Mouse (Mus musculus): Measurements from ENCODE around the gene Ankle1. TPM values are rescaled to one million over a fixed set of nuclear protein-coding genes. Genes with fewer than 3 reads are reported as not detected.

The Ankle1 gene
- polyA plus RNA-seq, 1 experiment from 2014 or later = 30.5 TPM

- DNase-seq (ENCODE audit: low spot score) (no peak), ATAC-seq (replicated peaks; ENCODE audit: low FRiP score, low TSS enrichment, low read depth) (no peak)
- H3K4me2 ChIP-seq (ENCODE audit: low read length) = no peak overlapping the region
- no peaks in the 10 kb centered on the region for H3K9me3 ChIP-seq (ENCODE audit: control insufficient read depth, low read length)
- peaks cover 4% of the 10 kb centered on the region; the same call in 1 of the 2 replicates for H3K4me1 ChIP-seq (replicated peaks; ENCODE audit: control insufficient read depth, insufficient read depth, low read length)
- H3K27ac ChIP-seq (ENCODE audit: low read depth) = no peak overlapping the region
- 90% methylated on average over 2 of the region's 2 CpGs for WGBS
- H3K4me3 ChIP-seq (ENCODE audit: low read depth, low read length) = no peak overlapping the region
- no peaks in the 10 kb centered on the region for H3K36me3 ChIP-seq (ENCODE audit: control insufficient read depth, insufficient read depth, low read length)
- no peak overlapping the region for H3K9ac ChIP-seq (ENCODE audit: low read length)
- H3K27me3 ChIP-seq (replicated peaks; ENCODE audit: control insufficient read depth, insufficient read depth, low read length) = no peaks in the 10 kb centered on the region
Measured at GRCm38 (mm10) chr8:71391696-71392095, 14.1 kb upstream of the Ankle1 start.

GRCm38 (mm10) chr8:71392391-71392790 lies 13.4 kb upstream of the Ankle1 start:
- Histone ChIP-seq H3K9me3 (ENCODE audit: control insufficient read depth, low read length) (no peaks in the 10 kb centered on the region), H3K4me1 (replicated peaks; ENCODE audit: control insufficient read depth, insufficient read depth, low read length) (peaks cover 6% of the 10 kb centered on the region), H3K4me3 (ENCODE audit: low read depth, low read length) (no peak overlapping the region), H3K4me2 (ENCODE audit: low read length) (no peak overlapping the region), H3K27ac (ENCODE audit: low read depth) (no peak overlapping the region), H3K36me3 (ENCODE audit: control insufficient read depth, insufficient read depth, low read length) (no peaks in the 10 kb centered on the region), H3K9ac (ENCODE audit: low read length) (no peak overlapping the region), H3K27me3 (replicated peaks; ENCODE audit: control insufficient read depth, insufficient read depth, low read length) (no peaks in the 10 kb centered on the region)
- ATAC-seq (replicated peaks; ENCODE audit: low FRiP score, low TSS enrichment, low read depth) (no peak), DNase-seq (ENCODE audit: low spot score) (no peak)
- 76% methylated on average over 5 of the region's 5 CpGs for WGBS

- no peak overlapping the region for H3K27ac ChIP-seq (ENCODE audit: low read depth)
- WGBS = 15% methylated on average over 3 of the region's 3 CpGs
- H3K27me3 ChIP-seq (replicated peaks; ENCODE audit: control insufficient read depth, insufficient read depth, low read length) = no peaks in the 10 kb centered on the region
- H3K4me1 ChIP-seq (replicated peaks; ENCODE audit: control insufficient read depth, insufficient read depth, low read length) = peaks cover 11% of the 10 kb centered on the region
- no peaks in the 10 kb centered on the region for H3K36me3 ChIP-seq (ENCODE audit: control insufficient read depth, insufficient read depth, low read length)
- H3K9ac ChIP-seq (ENCODE audit: low read length) = no peak overlapping the region
- H3K4me2 ChIP-seq (ENCODE audit: low read length) = peak overlapping the region; percentile 9
- DNase-seq (ENCODE audit: low spot score) (no peak), ATAC-seq (replicated peaks; ENCODE audit: low FRiP score, low TSS enrichment, low read depth) (no peak)
- no peaks in the 10 kb centered on the region for H3K9me3 ChIP-seq (ENCODE audit: control insufficient read depth, low read length)
- H3K4me3 ChIP-seq (ENCODE audit: low read depth, low read length) = no peak overlapping the region
Measured at GRCm38 (mm10) chr8:71392871-71393270, 12.9 kb upstream of the Ankle1 start.

GRCm38 (mm10) chr8:71394481-71394880 lies 11.3 kb upstream of the Ankle1 start:
- no peak overlapping the region for H3K4me2 ChIP-seq (ENCODE audit: low read length)
- H3K9me3 ChIP-seq (ENCODE audit: control insufficient read depth, low read length) = no peaks in the 10 kb centered on the region
- 80% methylated on average over 7 of the region's 7 CpGs for WGBS
- no peak overlapping the region for H3K9ac ChIP-seq (ENCODE audit: low read length)
- no peak overlapping the region for H3K4me3 ChIP-seq (ENCODE audit: low read depth, low read length)
- H3K27me3 ChIP-seq (replicated peaks; ENCODE audit: control insufficient read depth, insufficient read depth, low read length) = no peaks in the 10 kb centered on the region
- H3K4me1 ChIP-seq (replicated peaks; ENCODE audit: control insufficient read depth, insufficient read depth, low read length) = peaks cover 11% of the 10 kb centered on the region
- DNase-seq (ENCODE audit: low spot score) = no peak
- H3K36me3 ChIP-seq (ENCODE audit: control insufficient read depth, insufficient read depth, low read length) = peaks cover 12% of the 10 kb centered on the region
- H3K27ac ChIP-seq (ENCODE audit: low read depth) = no peak overlapping the region
- ATAC-seq (replicated peaks; ENCODE audit: low FRiP score, low TSS enrichment, low read depth) = no peak

- Histone ChIP-seq H3K27me3 (replicated peaks; ENCODE audit: control insufficient read depth, insufficient read depth, low read length) (no peaks in the 10 kb centered on the region), H3K9ac (ENCODE audit: low read length) (no peak overlapping the region), H3K36me3 (ENCODE audit: control insufficient read depth, insufficient read depth, low read length) (peaks cover 18% of the 10 kb centered on the region), H3K4me3 (ENCODE audit: low read depth, low read length) (no peak overlapping the region), H3K4me2 (ENCODE audit: low read length) (no peak overlapping the region), H3K27ac (ENCODE audit: low read depth) (no peak overlapping the region), H3K9me3 (ENCODE audit: control insufficient read depth, low read length) (no peaks in the 10 kb centered on the region), H3K4me1 (replicated peaks; ENCODE audit: control insufficient read depth, insufficient read depth, low read length) (peaks cover 11% of the 10 kb centered on the region)
- ATAC-seq (replicated peaks; ENCODE audit: low FRiP score, low TSS enrichment, low read depth) (no peak), DNase-seq (ENCODE audit: low spot score) (no peak)
- WGBS = 81% methylated on average over 10 of the region's 10 CpGs
Measured at GRCm38 (mm10) chr8:71395071-71395470, 10.7 kb upstream of the Ankle1 start.

- Histone ChIP-seq H3K4me2 (ENCODE audit: low read length) (peak within 1 kb of the TSS; percentile 90), H3K9me3 (ENCODE audit: control insufficient read depth, low read length) (no peaks in the 10 kb centered on the region), H3K36me3 (ENCODE audit: control insufficient read depth, insufficient read depth, low read length) (peaks cover 19% of the 10 kb centered on the region), H3K9ac (ENCODE audit: low read length) (no peak within 1 kb of the TSS), H3K27me3 (replicated peaks; ENCODE audit: control insufficient read depth, insufficient read depth, low read length) (no peaks in the 10 kb centered on the region), H3K4me3 (ENCODE audit: low read depth, low read length) (peak within 1 kb of the TSS; percentile 66), H3K4me1 (replicated peaks; ENCODE audit: control insufficient read depth, insufficient read depth, low read length) (peaks cover 11% of the 10 kb centered on the region), H3K27ac (ENCODE audit: low read depth) (peak within 1 kb of the TSS; percentile 59)
- no peak for DNase-seq (ENCODE audit: low spot score)
- ATAC-seq (replicated peaks; ENCODE audit: low FRiP score, low TSS enrichment, low read depth) = no peak
- 84% methylated on average over 9 of the region's 9 CpGs for WGBS
Measured at GRCm38 (mm10) chr8:71395629-71396028, 10.2 kb upstream of the Ankle1 start, which contains the start of gene Ushbp1. Gene Ushbp1, minus strand, starts transcription at chr8:71395802.

GRCm38 (mm10) chr8:71396639-71397305 lies 9.0 kb upstream of the Ankle1 start, which contains the start of gene Babam1:
Gene Babam1, plus strand, starts transcription at chr8:71396861.
- Histone ChIP-seq H3K9ac (ENCODE audit: low read length) (peak within 1 kb of the TSS; percentile 58), H3K4me2 (ENCODE audit: low read length) (peak within 1 kb of the TSS; percentile 90), H3K27me3 (replicated peaks; ENCODE audit: control insufficient read depth, insufficient read depth, low read length) (no peaks in the 10 kb centered on the region), H3K4me3 (ENCODE audit: low read depth, low read length) (peak within 1 kb of the TSS; percentile 66), H3K27ac (ENCODE audit: low read depth) (peak within 1 kb of the TSS; percentile 59), H3K36me3 (ENCODE audit: control insufficient read depth, insufficient read depth, low read length) (peaks cover 19% of the 10 kb centered on the region), H3K9me3 (ENCODE audit: control insufficient read depth, low read length) (no peaks in the 10 kb centered on the region), H3K4me1 (replicated peaks; ENCODE audit: control insufficient read depth, insufficient read depth, low read length) (peaks cover 11% of the 10 kb centered on the region)
- DNase-seq (ENCODE audit: low spot score) = peak; percentile 87
- WGBS = 1% methylated on average over 34 of the region's 34 CpGs
- ATAC-seq (replicated peaks; ENCODE audit: low FRiP score, low TSS enrichment, low read depth) = peak; percentile 97

GRCm38 (mm10) chr8:71397701-71398100 lies 8.1 kb upstream of the Ankle1 start:
- ATAC-seq (replicated peaks; ENCODE audit: low FRiP score, low TSS enrichment, low read depth) (no peak), DNase-seq (ENCODE audit: low spot score) (no peak)
- no peak overlapping the region; the same call in 1 of the 2 replicates for H3K9ac ChIP-seq (ENCODE audit: low read length)
- peak overlapping the region; percentile 66 for H3K4me3 ChIP-seq (ENCODE audit: low read depth, low read length)
- no peaks in the 10 kb centered on the region for H3K27me3 ChIP-seq (replicated peaks; ENCODE audit: control insufficient read depth, insufficient read depth, low read length)
- H3K4me1 ChIP-seq (replicated peaks; ENCODE audit: control insufficient read depth, insufficient read depth, low read length) = peaks cover 11% of the 10 kb centered on the region
- peak overlapping the region; percentile 90 for H3K4me2 ChIP-seq (ENCODE audit: low read length)
- H3K9me3 ChIP-seq (ENCODE audit: control insufficient read depth, low read length) = no peaks in the 10 kb centered on the region
- H3K27ac ChIP-seq (ENCODE audit: low read depth) = no peak overlapping the region
- H3K36me3 ChIP-seq (ENCODE audit: control insufficient read depth, insufficient read depth, low read length) = peaks cover 19% of the 10 kb centered on the region
- 85% methylated on average over 12 of the region's 12 CpGs for WGBS

GRCm38 (mm10) chr8:71400826-71401225 lies 5.0 kb upstream of the Ankle1 start:
- Histone ChIP-seq H3K9ac (ENCODE audit: low read length) (no peak overlapping the region), H3K9me3 (ENCODE audit: control insufficient read depth, low read length) (no peaks in the 10 kb centered on the region), H3K27ac (ENCODE audit: low read depth) (no peak overlapping the region), H3K4me3 (ENCODE audit: low read depth, low read length) (no peak overlapping the region), H3K4me2 (ENCODE audit: low read length) (no peak overlapping the region), H3K36me3 (ENCODE audit: control insufficient read depth, insufficient read depth, low read length) (peaks cover 19% of the 10 kb centered on the region), H3K4me1 (replicated peaks; ENCODE audit: control insufficient read depth, insufficient read depth, low read length) (peaks cover 18% of the 10 kb centered on the region), H3K27me3 (replicated peaks; ENCODE audit: control insufficient read depth, insufficient read depth, low read length) (no peaks in the 10 kb centered on the region)
- ATAC-seq (replicated peaks; ENCODE audit: low FRiP score, low TSS enrichment, low read depth) (no peak), DNase-seq (ENCODE audit: low spot score) (no peak)
- WGBS = 96% methylated on average over 2 of the region's 2 CpGs

All from intestine, embryonic 14.5 days (tissue).